Mouse (Mus musculus) hindbrain, embryonic 14.5 days (tissue): ENCODE results near the gene Olfr229. TPM values are rescaled to one million over a fixed set of nuclear protein-coding genes. Genes with fewer than 3 reads are reported as not detected.
"Not testable (repeated sequence)": the region's sequence is repeated elsewhere in the genome, so short reads cannot be mapped to it uniquely, and the experiment has no call there.

Source experiments
- ATAC-seq: fragments of 200-750 bp; cut with Nextera tagmentation; 2 replicates; pipeline ENCODE4 v1.8.0; 2017; ENCODE audit warnings: moderate number of reproducible peaks, mild to moderate bottlenecking, moderate TSS enrichment, moderate library complexity; ENCODE audit not compliant: low FRiP score
- DNase-seq: peaks from one replicate; pipeline ENCODE4 v3.0.0-alpha.2; 2015; ENCODE audit warnings: low spot score
- H3K27ac ChIP-seq: fragments of 300-500 bp; sonication (generic); 2 replicates; pipeline ENCODE4 v1.5.1; 2014; ENCODE audit warnings: mild to moderate bottlenecking, moderate library complexity
- H3K27me3 ChIP-seq: fragments of 300-500 bp; sonication (generic); 2 replicates; pipeline ENCODE4 v1.6.1; 2014; ENCODE audit warnings: mild to moderate bottlenecking, low read length, mixed read lengths; ENCODE audit not compliant: control insufficient read depth, insufficient read depth
- H3K36me3 ChIP-seq: fragments of 300-500 bp; sonication (generic); replicated peaks from 2 replicates; pipeline ENCODE4 v1.6.1; 2014; ENCODE audit not compliant: control insufficient read depth, insufficient read depth
- H3K4me1 ChIP-seq: fragments of 300-500 bp; sonication (generic); replicated peaks from 2 replicates; pipeline ENCODE4 v1.6.1; 2014; ENCODE audit warnings: antibody characterized with exemption, low read length, mixed read lengths; ENCODE audit not compliant: control insufficient read depth, insufficient read depth
- H3K4me2 ChIP-seq: fragments of 300-500 bp; sonication (generic); replicated peaks from 2 replicates; pipeline ENCODE4 v1.6.1; 2014; ENCODE audit warnings: mild to moderate bottlenecking, moderate library complexity
- H3K4me3 ChIP-seq: fragments of 300-500 bp; sonication (generic); replicated peaks from 2 replicates; pipeline ENCODE4 v1.5.1; 2014; ENCODE audit warnings: mild to moderate bottlenecking, low read length
- H3K9ac ChIP-seq: fragments of 300-500 bp; sonication (generic); 2 replicates; pipeline ENCODE4 v1.6.1; 2014
- H3K9me3 ChIP-seq: fragments of 300-500 bp; sonication (generic); 2 replicates; pipeline ENCODE4 v1.6.1; 2016; ENCODE audit warnings: low read length; ENCODE audit not compliant: control insufficient read depth
- WGBS: fragments of 180-500 bp; shearing (Covaris S2); extraction: QIAGEN DNeasy Blood & Tissue Kit; methylation state at CpG from one replicate; pipeline ENCODE4 v1.1.7; 2014; 5-methylcytosine and 5-hydroxymethylcytosine counted together
- polyA plus RNA-seq: library from polyadenylated mRNA; unstranded; fragments of >200 nt; fragmentation: Nextera tagmentation; extraction: Ambion mirVana; gene quantifications from 2 replicates; pipeline ENCODE4 v1.2.1, GENCODE M21; 2014

Olfr229 gene
- not detected in 2 replicates for polyA plus RNA-seq

- Histone ChIP-seq H3K27ac (no peak within 1 kb of the TSS), H3K36me3 (no peaks in the 10 kb centered on the region), H3K27me3 (no peaks in the 10 kb centered on the region), H3K9ac (no peak within 1 kb of the TSS), H3K4me3 (no peak within 1 kb of the TSS), H3K4me1 (no peaks in the 10 kb centered on the region), H3K9me3 (no peaks in the 10 kb centered on the region), H3K4me2 (no peak within 1 kb of the TSS)
- WGBS, result 77% methylated on average over 2 of the region's 2 CpGs
- DNase-seq, result no peak
- no peak for ATAC-seq
Measured at GRCm38 (mm10) chr9:39907036-39907435, at the start of gene Olfr229. Gene Olfr229, plus strand, starts transcription at chr9:39907336.

DNA sequence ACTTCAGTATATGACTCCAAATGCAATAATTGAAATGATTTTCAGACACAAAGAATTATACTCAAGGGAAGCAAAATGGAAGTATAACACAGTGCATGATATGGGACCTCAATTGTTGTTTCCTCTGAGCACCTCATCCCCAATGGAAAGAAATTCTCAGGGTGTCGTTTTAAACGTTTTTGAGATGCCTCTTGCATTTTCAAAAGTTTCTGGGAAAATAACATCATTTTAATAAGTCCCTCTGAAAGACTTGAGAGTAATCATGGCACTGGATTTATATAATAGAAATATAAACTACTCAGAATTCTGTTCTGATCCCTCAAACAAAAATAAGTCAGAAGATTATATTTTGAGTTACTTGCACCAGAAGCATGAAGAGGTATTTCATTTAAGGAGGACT, 41.0 kb upstream of the Olfr229 start, which contains the start of gene Olfr972:
Gene Olfr972, plus strand, starts transcription at position 301 of the 400 bp plus-strand sequence.
- Histone ChIP-seq H3K4me3 (no peak within 1 kb of the TSS), H3K9ac (no peak within 1 kb of the TSS), H3K27me3 (no peaks in the 10 kb centered on the region), H3K27ac (no peak within 1 kb of the TSS), H3K36me3 (no peaks in the 10 kb centered on the region), H3K4me1 (no peaks in the 10 kb centered on the region), H3K4me2 (no peak within 1 kb of the TSS), H3K9me3 (no peaks in the 10 kb centered on the region)
- DNase-seq, result no peak
- WGBS, result 80% methylated on average over 2 of the region's 2 CpGs
- ATAC-seq, result no peak

DNA sequence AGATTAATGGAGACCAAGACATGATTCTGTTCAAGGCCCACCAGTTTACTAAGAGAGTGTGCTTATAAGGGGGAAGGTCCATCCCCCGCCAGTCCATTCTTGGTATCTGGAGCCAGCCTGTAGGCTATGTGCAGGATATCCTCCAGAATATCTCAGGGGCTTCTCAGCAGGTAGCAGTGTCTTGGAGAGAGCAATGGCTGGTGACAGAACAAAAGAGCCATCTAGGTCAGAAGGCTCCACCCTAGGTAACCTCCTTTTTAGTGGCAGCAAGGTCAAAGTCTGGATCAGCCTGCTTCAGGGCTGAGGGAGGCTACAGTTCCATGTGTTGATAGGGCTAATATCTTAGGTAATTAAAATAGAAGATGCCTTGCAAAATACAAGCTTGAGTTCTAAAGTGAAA, 35.1 kb upstream of the Olfr229 start:
- WGBS, result 100% methylated on average over 1 of the region's 1 CpGs
- not testable (repeated sequence) for H3K36me3 ChIP-seq, H3K27ac ChIP-seq, H3K9me3 ChIP-seq, H3K9ac ChIP-seq, H3K4me3 ChIP-seq, H3K4me2 ChIP-seq, ATAC-seq, H3K27me3 ChIP-seq, H3K4me1 ChIP-seq, DNase-seq

DNA sequence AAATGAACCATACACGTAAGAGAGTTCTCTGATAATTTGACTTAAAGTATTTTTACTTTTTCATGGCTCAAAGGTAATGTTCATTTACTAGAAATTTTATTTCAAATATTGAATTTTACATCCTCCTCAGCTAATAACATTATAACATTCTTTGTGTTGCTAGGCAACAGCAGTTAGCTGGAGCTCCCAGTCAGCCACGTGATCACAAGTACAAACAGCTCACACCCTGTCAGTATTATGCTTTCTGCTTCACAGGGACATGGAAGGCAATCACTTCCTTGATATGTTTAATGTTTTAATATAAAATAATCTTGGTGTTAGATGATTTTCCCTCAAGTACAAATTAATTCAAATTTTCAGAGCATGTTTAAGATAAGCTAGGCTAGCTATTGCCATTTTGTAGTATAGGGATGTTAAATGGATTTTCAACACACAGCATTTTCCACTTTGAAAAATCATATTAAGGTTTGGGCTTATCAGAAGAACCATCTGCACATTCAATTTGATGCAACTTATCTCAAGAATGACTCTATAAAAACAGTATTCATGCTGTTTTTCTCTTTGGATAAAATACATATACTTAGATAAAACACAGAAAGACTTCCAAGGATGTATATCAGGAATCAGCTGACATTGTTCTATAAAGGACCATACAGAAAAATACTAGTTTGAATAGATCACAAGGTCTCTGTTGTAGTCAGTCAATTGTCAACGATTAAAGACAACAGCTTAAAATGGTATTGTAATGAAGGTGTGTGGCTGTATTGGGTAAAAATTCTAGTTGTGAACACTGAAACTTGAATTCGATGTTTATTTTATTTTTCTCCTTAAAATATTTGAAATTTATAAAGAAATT, 29.4 kb upstream of the Olfr229 start:
- ATAC-seq, result peak; percentile 89
- not testable (repeated sequence) for H3K9me3 ChIP-seq, H3K9ac ChIP-seq, DNase-seq, H3K27me3 ChIP-seq, H3K27ac ChIP-seq, H3K36me3 ChIP-seq, H3K4me2 ChIP-seq, H3K4me3 ChIP-seq, H3K4me1 ChIP-seq
- WGBS, result no CpG with 5 or more reads among the region's 4 CpGs

DNA sequence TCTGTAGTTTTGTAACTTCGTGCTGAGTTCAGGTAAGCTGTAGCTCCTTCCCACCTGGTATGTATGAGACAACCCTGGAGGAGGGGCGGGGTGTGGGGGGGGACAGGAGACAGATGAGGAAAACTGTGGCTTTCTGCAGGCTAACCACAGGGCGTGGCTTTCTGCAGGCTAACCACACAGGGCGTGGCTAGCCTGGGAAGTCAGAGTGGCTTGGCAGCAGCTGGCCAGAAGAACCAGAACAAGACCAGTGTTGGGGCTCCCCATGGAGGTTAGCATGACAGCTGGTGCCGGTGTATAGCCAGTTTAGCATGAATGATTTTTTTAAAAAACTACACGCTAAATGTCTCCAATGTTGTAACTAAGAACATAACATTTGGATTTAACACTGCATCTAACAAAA, 2.0 kb upstream of the Olfr229 start:
- H3K9me3 ChIP-seq, result no peaks in the 10 kb centered on the region
- 81% methylated on average over 6 of the region's 6 CpGs for WGBS
- no peak overlapping the region for H3K4me3 ChIP-seq
- no peaks in the 10 kb centered on the region for H3K27me3 ChIP-seq
- H3K4me2 ChIP-seq, result no peak overlapping the region
- H3K9ac ChIP-seq, result no peak overlapping the region
- no peaks in the 10 kb centered on the region for H3K36me3 ChIP-seq
- no peak for ATAC-seq
- H3K27ac ChIP-seq, result no peak overlapping the region
- no peak for DNase-seq
- H3K4me1 ChIP-seq, result no peaks in the 10 kb centered on the region

DNA sequence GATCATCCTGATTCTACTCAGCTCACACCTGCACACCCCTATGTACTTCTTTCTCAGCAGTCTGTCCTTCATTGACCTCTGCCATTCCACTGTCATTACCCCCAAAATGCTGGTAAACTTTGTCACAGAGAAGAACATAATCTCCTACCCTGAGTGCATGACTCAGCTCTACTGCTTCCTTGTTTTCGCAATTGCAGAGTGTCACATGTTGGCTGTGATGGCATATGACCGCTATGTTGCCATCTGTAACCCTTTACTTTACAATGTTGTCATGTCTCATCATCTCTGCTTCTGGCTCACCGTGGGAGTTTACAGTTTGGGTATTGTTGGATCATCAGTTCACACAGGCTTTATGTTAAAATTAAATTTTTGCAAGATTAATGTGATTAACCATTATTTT, 2.8 kb downstream of the Olfr229 start:
- no peak for DNase-seq
- no peak overlapping the region for H3K9ac ChIP-seq
- H3K27ac ChIP-seq, result no peak overlapping the region
- H3K9me3 ChIP-seq, result no peaks in the 10 kb centered on the region
- H3K36me3 ChIP-seq, result no peaks in the 10 kb centered on the region
- no peak overlapping the region for H3K4me2 ChIP-seq
- no peak overlapping the region for H3K4me3 ChIP-seq
- ATAC-seq, result no peak
- no peaks in the 10 kb centered on the region for H3K27me3 ChIP-seq
- 87% methylated on average over 3 of the region's 3 CpGs for WGBS
- no peaks in the 10 kb centered on the region for H3K4me1 ChIP-seq

- H3K27ac ChIP-seq, H3K27me3 ChIP-seq, H3K4me3 ChIP-seq, DNase-seq, H3K4me2 ChIP-seq, H3K9me3 ChIP-seq, H3K4me1 ChIP-seq, H3K36me3 ChIP-seq, H3K9ac ChIP-seq: not testable (repeated sequence)
- ATAC-seq, result peak; percentile 91
- WGBS, result no CpG with 5 or more reads among the region's 4 CpGs
Measured at GRCm38 (mm10) chr9:39927975-39928836, 21.1 kb downstream of the Olfr229 start.

GRCm38 (mm10) chr9:39928837-39929236, 21.7 kb downstream of the Olfr229 start:
- ATAC-seq, DNase-seq, H3K4me1 ChIP-seq, H3K9me3 ChIP-seq, H3K4me3 ChIP-seq, H3K9ac ChIP-seq, H3K27me3 ChIP-seq, H3K36me3 ChIP-seq, H3K27ac ChIP-seq, H3K4me2 ChIP-seq: not testable (repeated sequence)
- WGBS, result 34% methylated on average over 1 of the region's 1 CpGs

DNA sequence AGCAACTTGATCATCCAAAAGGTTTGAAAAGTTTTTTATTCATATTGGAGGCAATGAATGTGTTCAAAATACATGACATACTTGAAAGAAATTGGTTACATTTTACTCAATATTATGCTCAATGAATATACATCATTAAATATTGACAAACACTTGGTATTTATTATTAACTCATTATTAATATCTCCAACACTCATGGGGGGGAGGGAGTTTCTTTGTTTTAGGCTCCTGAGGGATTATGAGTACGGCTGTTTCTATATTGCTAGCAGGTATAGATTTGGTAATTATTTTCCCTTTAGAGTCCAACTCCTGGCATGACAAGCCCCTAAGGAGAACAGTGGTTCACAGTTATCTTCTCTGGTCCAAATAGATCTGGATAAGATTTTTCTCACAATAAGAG, 30.1 kb downstream of the Olfr229 start, which contains the start of gene Olfr974:
Gene Olfr974, plus strand, starts transcription at position 301 of the 400 bp plus-strand sequence.
- no peak within 1 kb of the TSS for H3K4me3 ChIP-seq
- peaks cover 4% of the 10 kb centered on the region; the same call in 1 of the 2 replicates for H3K9me3 ChIP-seq
- no peaks in the 10 kb centered on the region for H3K4me1 ChIP-seq
- no peaks in the 10 kb centered on the region for H3K27me3 ChIP-seq
- H3K4me2 ChIP-seq, result no peak within 1 kb of the TSS
- H3K36me3 ChIP-seq, result no peaks in the 10 kb centered on the region
- WGBS, result 95% methylated on average over 1 of the region's 1 CpGs
- H3K9ac ChIP-seq, result no peak within 1 kb of the TSS
- DNase-seq, result no peak
- H3K27ac ChIP-seq, result no peak within 1 kb of the TSS
- ATAC-seq, result no peak
